Mouse (Mus musculus) ZHBTc4 (cell line): ENCODE measurements around the gene Pou3f1.
"Not testable (repeated sequence)": the region's sequence is repeated elsewhere in the genome, so short reads cannot be mapped to it uniquely, and the experiment has no call there.

Experiments used
- DNase-seq: peaks from one replicate; pipeline ENCODE4 v3.0.0-alpha.2; 2011; ENCODE audit warnings: low read depth, low spot score

Pou3f1 gene

DNA sequence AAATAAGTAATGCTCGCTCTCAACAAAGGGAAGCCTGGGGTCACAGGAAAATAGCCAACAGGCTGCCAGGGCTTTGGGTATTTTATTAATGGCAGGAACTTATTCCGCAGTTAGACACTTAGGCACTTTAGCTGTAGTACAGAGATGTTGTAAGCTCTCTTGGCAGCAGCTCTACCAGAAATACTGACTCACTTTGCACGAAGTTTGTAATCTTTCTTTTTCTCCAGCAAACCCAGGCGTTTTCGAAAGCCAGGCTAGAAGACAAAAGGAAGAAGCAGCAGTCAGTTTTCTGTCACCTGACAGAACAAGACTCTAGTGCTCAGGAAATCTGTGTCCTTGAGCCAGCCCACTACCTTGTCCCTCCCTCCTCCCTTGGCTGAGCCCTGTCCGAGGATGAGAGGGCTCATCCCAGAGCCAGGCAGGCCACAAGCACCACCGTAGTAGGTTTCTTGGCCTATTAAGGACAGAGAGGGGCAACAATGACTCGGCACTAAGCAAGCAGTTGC, 29.3 kb downstream of the Pou3f1 start:
- no peak for DNase-seq

DNA sequence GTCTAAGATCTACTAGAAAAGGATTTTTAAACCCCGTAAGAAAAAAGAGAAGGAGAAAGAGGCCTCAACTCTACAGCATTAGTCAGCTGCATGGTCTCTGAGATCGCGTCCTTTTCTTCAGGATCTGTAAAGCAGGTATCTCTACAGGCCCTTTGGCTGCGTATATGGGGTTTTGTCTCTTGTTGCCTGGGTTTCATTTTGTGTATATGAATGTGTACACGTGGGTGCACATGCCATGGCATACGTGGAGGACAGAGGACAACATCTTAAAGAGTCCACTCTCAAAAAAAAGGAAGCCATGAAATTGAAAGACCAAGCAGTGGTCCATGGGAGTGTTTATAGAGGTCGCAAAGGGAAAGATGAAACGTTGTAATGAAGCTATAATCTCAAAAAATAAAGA, 34.8 kb downstream of the Pou3f1 start:
- no peak for DNase-seq

DNA sequence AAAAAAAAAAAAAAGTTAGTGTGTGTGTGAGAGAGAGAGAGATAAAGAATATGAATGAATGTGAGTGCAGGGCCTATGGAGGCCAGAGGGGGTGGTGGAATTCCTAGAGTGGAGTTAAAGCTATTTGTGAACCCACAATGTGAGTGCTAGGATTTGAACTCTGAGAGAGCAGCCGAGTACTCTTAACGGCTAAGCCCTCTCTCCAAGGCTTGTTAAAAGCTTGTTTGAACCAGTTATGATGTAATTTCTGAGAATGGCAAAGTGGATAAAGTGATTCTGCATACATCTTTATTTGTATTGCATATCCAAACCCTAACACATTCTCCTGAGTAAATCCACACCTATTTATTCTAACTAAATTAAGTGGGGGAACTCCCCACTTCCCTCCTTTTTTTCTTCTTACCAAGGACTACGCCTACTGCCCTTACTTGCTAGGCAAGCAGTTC, 35.8 kb downstream of the Pou3f1 start:
- no peak for DNase-seq

DNA sequence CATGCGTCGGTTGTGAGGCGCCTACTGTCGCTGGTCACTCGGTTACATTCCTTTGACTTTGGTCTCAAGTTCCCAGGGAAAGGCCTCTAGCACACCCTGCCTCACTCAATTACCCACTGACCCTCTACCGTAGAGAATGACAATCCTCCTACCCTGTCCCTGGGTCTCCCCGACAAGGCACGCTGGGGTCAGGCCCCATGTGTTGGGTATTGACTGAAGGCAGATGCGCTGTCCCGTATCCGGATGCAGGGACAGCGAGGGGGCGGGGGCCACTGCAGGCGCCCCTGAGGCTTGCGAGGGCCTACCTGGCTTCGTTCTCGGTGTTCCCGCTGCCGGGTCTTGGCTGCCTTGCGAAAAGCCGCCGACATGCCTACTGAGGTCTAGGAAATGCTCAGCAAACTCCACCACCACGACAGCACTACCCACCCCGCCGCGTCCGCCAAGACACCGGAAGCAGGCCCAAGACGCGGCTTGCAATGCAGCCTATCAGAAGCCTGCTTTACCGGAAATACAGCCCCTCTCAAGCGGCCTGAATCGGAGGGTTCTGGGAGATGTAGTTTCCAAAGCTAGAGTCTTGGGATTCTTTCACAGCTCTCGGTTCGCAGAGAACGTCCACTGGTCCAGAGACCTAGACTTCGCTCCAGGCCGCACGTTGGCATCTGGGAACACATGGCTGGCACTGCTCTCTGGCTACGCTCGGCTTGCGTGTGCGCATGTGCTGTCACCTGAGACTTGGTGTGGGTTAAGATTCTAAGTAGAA, 36.7 kb downstream of the Pou3f1 start, which contains the start of gene Utp11:
Gene Utp11, minus strand, starts transcription at position 466 of the 760 bp plus-strand sequence.
- DNase-seq: peak; percentile 95

- no peak for DNase-seq
These were observed 38.0 kb downstream of the Pou3f1 start for GRCm38 (mm10) chr4:124694572-124694971.

GRCm38 (mm10) chr4:124695786-124696516, 39.3 kb downstream of the Pou3f1 start:
- peak; percentile 65 for DNase-seq

DNA sequence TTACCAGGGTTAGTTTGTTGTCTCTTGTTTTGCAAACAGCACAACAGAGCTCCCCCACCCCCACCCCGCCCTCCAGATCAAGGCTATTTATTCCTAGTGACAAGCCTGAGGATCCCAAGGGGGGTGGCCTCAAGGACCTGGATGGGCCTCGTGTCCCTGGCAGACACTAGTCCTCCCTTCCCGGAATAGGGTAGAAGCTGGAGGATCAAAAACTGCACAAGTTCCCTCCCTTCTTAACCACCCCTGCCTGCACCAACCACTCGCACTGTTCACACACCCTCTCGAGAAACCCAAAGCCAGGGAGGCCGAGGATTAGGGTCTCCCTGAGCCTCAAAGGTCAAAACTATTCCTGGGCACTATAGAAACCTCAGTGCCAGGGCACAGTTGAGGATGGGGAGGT, 43.2 kb downstream of the Pou3f1 start:
- no peak for DNase-seq

DNA sequence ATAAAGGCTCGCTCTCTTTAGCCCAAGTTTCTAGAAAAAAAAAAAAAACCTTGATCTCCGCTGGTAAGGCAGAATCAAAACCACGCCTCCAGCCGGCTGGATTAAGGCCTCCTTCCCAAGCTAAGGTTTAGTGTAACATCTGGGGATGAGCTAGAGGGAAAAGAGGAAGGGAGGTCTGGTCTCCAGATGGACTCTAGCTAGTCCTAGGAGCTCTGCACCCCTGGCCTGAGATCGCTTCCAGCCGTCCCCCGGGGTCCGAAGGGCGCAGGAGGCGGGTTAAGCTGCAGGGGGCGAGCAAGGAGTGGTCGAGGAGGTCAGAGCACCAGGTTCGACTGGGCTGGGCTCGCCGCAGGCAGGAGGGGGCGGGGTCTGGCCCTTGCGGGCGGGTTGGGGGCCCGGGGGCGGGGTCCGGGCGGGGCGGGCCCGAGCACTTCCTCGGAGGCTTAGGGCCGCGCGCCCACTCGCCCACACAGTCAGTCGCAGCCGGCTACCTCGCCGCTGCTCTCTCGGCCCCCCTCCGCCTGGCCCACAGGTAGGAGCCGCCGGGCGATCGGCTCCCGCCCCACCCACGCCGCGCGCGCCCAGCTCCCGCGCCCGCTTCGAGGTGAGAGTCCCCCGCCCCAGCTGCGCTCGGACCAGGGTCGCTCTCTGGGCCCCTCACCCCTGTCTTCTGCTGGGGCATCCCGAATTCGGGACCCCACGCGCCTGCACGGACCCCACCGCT, 43.8 kb downstream of the Pou3f1 start, which contains the start of gene Fhl3:
Gene Fhl3, plus strand, starts transcription at position 454 of the 724 bp plus-strand sequence.
- peak; percentile 90 for DNase-seq

- peak; percentile 62 for DNase-seq
These were observed 44.6 kb downstream of the Pou3f1 start for GRCm38 (mm10) chr4:124701052-124701845.

- DNase-seq: no peak
These were observed 45.3 kb downstream of the Pou3f1 start for GRCm38 (mm10) chr4:124701916-124702315.

DNA sequence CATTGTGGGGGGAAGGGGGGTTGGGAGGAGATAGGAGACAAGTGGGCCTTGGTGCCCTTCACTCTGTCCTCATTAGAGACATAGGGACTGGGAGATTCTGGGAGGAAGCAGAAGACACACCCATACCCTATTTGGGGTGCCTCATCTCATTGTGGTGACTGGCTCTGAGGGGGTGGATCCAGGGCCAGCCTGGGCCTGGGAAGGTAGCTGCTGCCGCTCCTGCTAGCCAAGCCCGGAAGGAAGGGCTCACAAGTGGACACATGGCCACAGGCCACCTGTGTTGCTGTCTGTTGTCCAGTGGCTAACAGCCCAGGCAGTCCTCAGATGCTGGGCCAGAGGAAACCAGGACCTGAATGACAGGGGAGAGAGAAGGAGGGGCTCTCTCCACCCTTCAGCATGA, 46.8 kb downstream of the Pou3f1 start:
- DNase-seq: no peak

- DNase-seq: peak; percentile 47
These were observed 47.5 kb downstream of the Pou3f1 start for GRCm38 (mm10) chr4:124703881-124704796.

- DNase-seq: no peak
These were observed 48.3 kb downstream of the Pou3f1 start for GRCm38 (mm10) chr4:124704797-124705474.

DNA sequence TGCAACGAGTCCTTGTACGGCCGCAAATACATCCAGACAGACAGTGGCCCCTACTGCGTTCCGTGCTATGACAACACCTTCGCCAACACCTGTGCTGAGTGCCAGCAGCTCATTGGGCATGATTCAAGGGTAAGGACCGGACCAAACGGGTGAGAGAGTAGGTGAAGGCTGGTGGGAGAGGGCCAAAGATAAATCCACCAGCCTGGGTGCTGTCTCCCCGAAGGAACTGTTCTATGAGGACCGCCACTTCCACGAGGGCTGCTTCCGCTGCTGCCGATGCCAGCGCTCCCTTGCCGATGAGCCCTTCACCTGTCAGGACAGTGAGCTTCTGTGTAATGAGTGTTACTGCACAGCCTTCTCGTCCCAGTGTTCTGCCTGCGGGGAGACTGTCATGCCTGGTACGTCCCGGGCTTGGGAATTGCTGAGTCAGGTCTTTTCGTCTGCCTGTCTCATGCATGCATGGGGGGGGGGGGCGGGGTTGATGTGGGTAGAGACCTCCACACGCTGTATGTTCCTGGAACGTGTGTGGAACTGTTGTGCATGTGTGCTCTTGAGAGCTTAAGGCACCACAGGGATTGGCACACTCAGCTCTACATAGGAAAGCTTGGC, 49.2 kb downstream of the Pou3f1 start:
- DNase-seq: no peak

- peak; percentile 32 for DNase-seq
These were observed 51.0 kb downstream of the Pou3f1 start for GRCm38 (mm10) chr4:124707381-124708199.

DNA sequence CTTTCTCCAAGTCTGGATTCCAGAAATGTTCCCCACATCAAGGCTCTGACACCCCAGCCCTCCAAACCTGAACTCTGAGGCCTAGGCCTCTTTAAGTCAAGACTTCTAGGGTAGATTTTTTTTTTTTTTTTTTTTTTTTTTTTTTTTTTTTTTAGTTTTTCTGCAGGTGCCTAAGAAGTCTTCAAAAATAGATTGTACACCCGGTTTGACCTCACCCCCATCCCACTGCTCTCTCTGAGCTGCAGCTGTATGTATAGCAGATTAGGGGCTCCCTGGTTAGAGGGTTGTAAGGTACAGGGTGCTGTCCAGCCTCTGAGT, 51.6 kb downstream of the Pou3f1 start:
- not testable (repeated sequence) for DNase-seq

- DNase-seq: peak; percentile 95
These were observed 52.2 kb downstream of the Pou3f1 start for GRCm38 (mm10) chr4:124708518-124709477.
